Mouse (Mus musculus): Measurements from ENCODE around the gene Hmg20b.

- TF ChIP-seq ZNF384 (IDR thresholded peaks at IDR 0.05; ENCODE audit: low read depth, low read length): no peak
- TF ChIP-seq MAFK (IDR thresholded peaks at IDR 0.05; ENCODE audit: insufficient read depth, low read depth, low read length): no peak
- no peak for TF ChIP-seq CHD2 (IDR thresholded peaks at IDR 0.05; ENCODE audit: low read depth, low read length)
- TF ChIP-seq HCFC1 (IDR thresholded peaks at IDR 0.05; ENCODE audit: borderline replicate concordance, insufficient read depth, low read length): no peak
- no peak for TF ChIP-seq ZC3H11A (IDR thresholded peaks at IDR 0.05; ENCODE audit: borderline replicate concordance, low read depth, low read length)
Measured at GRCm38 (mm10) chr10:81345162-81345534, 5.1 kb downstream of the Hmg20b start.
